Mouse (Mus musculus) neural tube, postnatal 0 days (tissue): ENCODE results near the gene Cdk8. TPM values are rescaled to one million over a fixed set of nuclear protein-coding genes. Genes with fewer than 3 reads are reported as not detected.

ENCODE experiments used
- polyA plus RNA-seq: library from polyadenylated mRNA; unstranded; fragments of >200 nt; fragmentation: Nextera tagmentation; extraction: Ambion mirVana; gene quantifications from 2 replicates; pipeline ENCODE4 v1.2.1, GENCODE M21; 2015

Gene Cdk8
- polyA plus RNA-seq = 17.6 and 18.1 TPM in 2 replicates

GRCm38 (mm10) chr5:146230864-146231654 is at the start of gene Cdk8:
Cdk8 (plus strand) TSS chr5:146231230.

DNA sequence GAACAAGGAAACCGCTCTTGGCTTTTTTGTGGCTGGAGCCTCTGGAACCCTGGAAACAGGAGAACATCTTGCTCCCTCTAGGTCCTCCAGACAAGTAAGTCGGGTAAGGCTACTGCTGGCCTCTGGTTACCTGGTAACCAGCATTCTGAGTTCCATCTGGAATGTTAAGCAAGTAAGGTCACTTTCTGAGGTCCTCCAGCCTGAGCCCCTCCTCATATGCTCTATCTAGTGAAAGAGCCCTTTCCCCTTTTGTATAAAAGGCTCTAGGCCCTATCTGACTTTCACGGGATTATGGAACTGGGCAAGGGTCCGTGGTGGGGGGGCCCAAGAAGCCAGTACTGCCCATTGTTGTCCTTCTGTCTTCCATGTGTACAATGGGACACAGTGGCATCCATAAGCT is 45.8 kb upstream of the Cdk8 start, which contains the start of gene 1700001J03Rik:
Gene 1700001J03Rik (minus strand): TSS at position 101 of the 400 bp plus-strand sequence.

DNA sequence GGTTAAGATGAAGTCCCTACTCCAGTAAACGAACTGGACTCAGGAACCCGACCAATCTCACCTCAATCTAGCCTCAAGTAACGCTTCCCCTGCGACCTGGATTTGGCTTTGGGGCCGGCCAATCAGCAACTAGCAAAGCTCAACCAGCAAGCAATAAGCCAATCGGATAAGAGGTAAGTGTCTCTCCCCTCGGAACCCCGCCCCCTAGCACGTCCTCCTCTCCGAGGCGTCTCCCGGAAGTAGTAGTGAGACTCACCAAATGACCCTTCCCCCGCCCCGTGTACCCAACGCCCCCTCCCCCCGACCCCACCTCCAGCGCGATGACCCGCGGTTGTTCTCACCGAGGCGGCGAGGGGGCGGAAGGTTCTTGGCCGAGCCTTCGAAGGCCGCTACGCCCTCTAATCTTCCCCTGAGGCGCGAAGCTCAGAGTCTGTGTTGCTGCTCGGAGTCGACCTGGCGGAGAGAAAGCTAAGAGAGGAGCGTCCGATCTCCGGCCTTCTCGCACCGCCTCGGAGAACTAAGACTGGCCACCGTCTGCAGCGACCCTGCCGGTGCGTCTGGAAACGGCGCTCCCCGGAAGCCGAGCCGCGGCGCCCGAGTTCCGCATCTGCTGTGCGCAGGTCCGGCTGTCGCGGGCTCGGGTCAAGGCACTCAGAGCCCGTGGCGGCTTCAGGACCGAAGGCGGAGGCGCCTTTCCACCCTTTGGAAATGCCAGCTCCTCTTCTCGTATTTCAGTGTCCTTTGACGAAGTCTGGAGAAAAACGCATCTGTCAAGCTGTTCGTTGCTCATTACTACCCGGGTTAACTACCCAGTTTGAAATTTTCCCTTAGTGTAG is 9.9 kb upstream of the Cdk8 start, which contains the start of gene Rnf6:
Gene Rnf6 (minus strand): TSS at position 677 of the 836 bp plus-strand sequence.

Other genes with a start within 250 kb of the Cdk8 start
- gene Cyp3a25, start 221.6 kb upstream of the Cdk8 start, polyA plus RNA-seq = not detected in 2 replicates
- gene Cyp3a59, start 152.0 kb upstream of the Cdk8 start, polyA plus RNA-seq = not detected in 2 replicates
- not detected in 2 replicates for gene Gm5565, start 70.7 kb upstream of the Cdk8 start, polyA plus RNA-seq
- gene Gm6309, start 60.5 kb upstream of the Cdk8 start, polyA plus RNA-seq = not detected in 2 replicates
- gene 1700001J03Rik, start 45.9 kb upstream of the Cdk8 start, polyA plus RNA-seq = not detected in 2 replicates
- 22.1 and 23.5 TPM in 2 replicates for gene Rnf6, start 9.7 kb upstream of the Cdk8 start, polyA plus RNA-seq
- 20.2 and 21.5 TPM in 2 replicates for gene Wasf3, start 153.8 kb downstream of the Cdk8 start, polyA plus RNA-seq